Mouse (Mus musculus): Measurements from ENCODE around the gene Fgf8.

Fgf8 gene

GRCm38 (mm10) chr19:45730042-45730441 lies 12.7 kb downstream of the Fgf8 start:
- no peak for DNase-seq (ENCODE audit: low spot score in 2 of 2)

GRCm38 (mm10) chr19:45727231-45727630 lies 15.5 kb downstream of the Fgf8 start:
- DNase-seq (ENCODE audit: low spot score in 2 of 2): no peak

GRCm38 (mm10) chr19:45725677-45726277 lies 16.9 kb downstream of the Fgf8 start:
- DNase-seq (ENCODE audit: low spot score in 2 of 2): no peak

- no peak for DNase-seq (ENCODE audit: low spot score in 2 of 2)
Measured at GRCm38 (mm10) chr19:45722188-45722587, 20.5 kb downstream of the Fgf8 start.

- DNase-seq (ENCODE audit: low spot score in 2 of 2): no peak
Measured at GRCm38 (mm10) chr19:45718286-45718685, 24.4 kb downstream of the Fgf8 start.

GRCm38 (mm10) chr19:45717493-45718220 lies 25.1 kb downstream of the Fgf8 start:
- DNase-seq (ENCODE audit: low spot score in 2 of 2): peak; percentile 30 to 43

GRCm38 (mm10) chr19:45708704-45709103 lies 34.0 kb downstream of the Fgf8 start:
- no peak for DNase-seq (ENCODE audit: low spot score in 2 of 2)

GRCm38 (mm10) chr19:45696281-45696600 lies 46.5 kb downstream of the Fgf8 start:
- DNase-seq (ENCODE audit: low spot score in 2 of 2): no peak

- DNase-seq (ENCODE audit: low spot score in 2 of 2): no peak
Measured at GRCm38 (mm10) chr19:45695496-45696280, 47.0 kb downstream of the Fgf8 start.

- no peak for DNase-seq (ENCODE audit: low spot score in 2 of 2)
Measured at GRCm38 (mm10) chr19:45694056-45694455, 48.7 kb downstream of the Fgf8 start.

- peak in 1 of 2 experiments; percentile 14 for DNase-seq (ENCODE audit: low spot score in 2 of 2)
Measured at GRCm38 (mm10) chr19:45692211-45692610, 50.5 kb downstream of the Fgf8 start.

GRCm38 (mm10) chr19:45691001-45691535 lies 51.6 kb downstream of the Fgf8 start:
- DNase-seq (ENCODE audit: low spot score in 2 of 2): no peak

- no peak for DNase-seq (ENCODE audit: low spot score in 2 of 2)
Measured at GRCm38 (mm10) chr19:45687001-45687400, 55.7 kb downstream of the Fgf8 start.

Data from frontal cortex, postnatal 10 days (tissue).